Mouse (Mus musculus) lung, adult 10 weeks (tissue): Measurements from ENCODE around the gene Cmtm7. TPM values are rescaled to one million over a fixed set of nuclear protein-coding genes. Genes with fewer than 3 reads are reported as not detected.

Experiments
- polyA plus RNA-seq: library from polyadenylated mRNA; stranded (reverse); fragments of 350-450 nt; fragmentation: Illumina TruSeq; extraction: RNeasy Lipid Tissue Mini Kit (QIAGEN cat#74804); gene quantifications from one replicate; pipeline ENCODE4 v1.2.3, GENCODE M21; 2014; ENCODE audit warnings: low read depth, low replicate concordance; ENCODE audit not compliant: insufficient read depth

Cmtm7 gene
- polyA plus RNA-seq, result 45.7 TPM

GRCm38 (mm10) chr9:114781526-114782212 is at the start of gene Cmtm7:
TSS of gene Cmtm7 (minus strand) at chr9:114781856.

GRCm38 (mm10) chr9:114731011-114731755 is 50.5 kb downstream of the Cmtm7 start, which contains the start of gene Cmtm6:
TSS of gene Cmtm6 (plus strand) at chr9:114731116.

Other genes with a start within 250 kb of the Cmtm7 start
- not detected for gene Trim71, start 217.5 kb downstream of the Cmtm7 start, polyA plus RNA-seq
- gene Cnot10, start 141.7 kb downstream of the Cmtm7 start, polyA plus RNA-seq, result 19.4 TPM
- 20.0 TPM for gene Dync1li1, start 93.1 kb downstream of the Cmtm7 start, polyA plus RNA-seq
- gene Cmtm6, start 50.7 kb downstream of the Cmtm7 start, polyA plus RNA-seq, result 60.5 TPM
- gene Cmtm8, start 62.3 kb upstream of the Cmtm7 start, polyA plus RNA-seq, result 68.0 TPM
- gene Gpd1l, start 152.1 kb upstream of the Cmtm7 start, polyA plus RNA-seq, result 21.1 TPM
- 2.6 TPM for gene Osbpl10, start 196.7 kb upstream of the Cmtm7 start, polyA plus RNA-seq
- 216 TPM for gene Rps27rt, start 200.9 kb upstream of the Cmtm7 start, polyA plus RNA-seq